In the genomic region with DNA sequence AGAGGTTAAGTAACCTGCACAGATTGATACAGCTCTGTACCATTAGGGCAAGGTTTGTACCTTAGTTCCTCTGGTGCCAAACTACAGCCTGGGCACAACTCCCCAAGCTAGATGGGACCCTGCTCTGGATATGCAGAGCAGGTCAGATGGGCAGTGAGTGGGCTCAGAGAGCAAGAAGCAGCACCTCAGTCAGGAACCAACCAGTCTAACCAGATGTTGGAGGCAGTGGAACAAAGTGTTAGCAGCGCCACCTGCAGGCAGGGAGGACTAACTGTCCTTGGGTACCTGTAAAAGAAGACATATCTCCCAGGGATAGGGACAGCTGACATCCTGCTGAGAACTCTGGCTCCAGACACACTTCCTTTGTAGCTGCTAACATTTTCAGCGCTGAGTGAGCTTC, we compare ENCODE assay signal across 8 mouse cellular contexts.
DNase-seq lines count a peak whose midpoint lies in the region.

No protein-coding gene starts in this region.

- DNase-seq in adrenal gland, postnatal 14 days: peak; percentile 72
- DNase-seq in adrenal gland, postnatal 4 days (ENCODE audit: low spot score in 2 of 2): no peak
- DNase-seq in urinary bladder, postnatal 25 days (ENCODE audit: low spot score): peak; percentile 18
- DNase-seq in urinary bladder, postnatal 36 days (ENCODE audit: low spot score in 2 of 2): no peak
- peak; percentile 24 to 56 for DNase-seq in monocyte, adult 2 months (ENCODE audit: low read depth in 1 of 2, low spot score in 2 of 2)
- no peak for DNase-seq in cerebellum, postnatal 25 days
- DNase-seq in left cerebral cortex, adult 8-10 months (ENCODE audit: low spot score in 2 of 2): no peak
- no peak for DNase-seq in ovary, adult 18-20 months (ENCODE audit: low spot score)

Comparison
In these comparisons a context has a peak if more than half of its experiments do, and no peak if none do; other contexts are left out.
1. DNase-seq: peak in adrenal gland, postnatal 14 days (single experiment), urinary bladder, postnatal 25 days (single experiment) and monocyte, adult 2 months (2 of 2); none in adrenal gland, postnatal 4 days (0 of 2), urinary bladder, postnatal 36 days (0 of 2), cerebellum, postnatal 25 days (0 of 2), left cerebral cortex, adult 8-10 months (0 of 2) and ovary, adult 18-20 months (single experiment).